Mouse (Mus musculus): ENCODE data around the gene Ercc5.

The Ercc5 gene

GRCm38 (mm10) chr1:44147563-44148381, at the start of gene Ercc5:
Ercc5 (plus strand) TSS chr1:44147744.
- peak; percentile 94 for DNase-seq (ENCODE audit: low read depth)

- DNase-seq (ENCODE audit: low read depth), result peak; percentile 87
Measured at GRCm38 (mm10) chr1:44101448-44102225, 45.9 kb upstream of the Ercc5 start.

GRCm38 (mm10) chr1:44102259-44102717, 45.3 kb upstream of the Ercc5 start, which contains the start of gene Tex30:
Tex30 (minus strand) TSS chr1:44102441.
- peak; percentile 96 for DNase-seq (ENCODE audit: low read depth)

- peak; percentile 39 for DNase-seq (ENCODE audit: low read depth)
Measured at GRCm38 (mm10) chr1:44102939-44103338, 44.6 kb upstream of the Ercc5 start.

GRCm38 (mm10) chr1:44117571-44117970, 30.0 kb upstream of the Ercc5 start:
- no peak for DNase-seq (ENCODE audit: low read depth)

GRCm38 (mm10) chr1:44118239-44119054, 29.1 kb upstream of the Ercc5 start, which contains the start of the genes Kdelc1 and Bivm:
Kdelc1 (minus strand) TSS chr1:44118808.
Bivm (plus strand) TSS chr1:44118957.
- DNase-seq (ENCODE audit: low read depth), result peak; percentile 85

GRCm38 (mm10) chr1:44119201-44120073, 28.1 kb upstream of the Ercc5 start:
- DNase-seq (ENCODE audit: low read depth), result peak; percentile 76

- DNase-seq (ENCODE audit: low read depth), result no peak
Measured at GRCm38 (mm10) chr1:44120074-44120406, 27.5 kb upstream of the Ercc5 start.

GRCm38 (mm10) chr1:44122256-44122655, 25.3 kb upstream of the Ercc5 start:
- DNase-seq (ENCODE audit: low read depth), result peak; percentile 67

- no peak for DNase-seq (ENCODE audit: low read depth)
Measured at GRCm38 (mm10) chr1:44125590-44125989, 22.0 kb upstream of the Ercc5 start.

- no peak for DNase-seq (ENCODE audit: low read depth)
Measured at GRCm38 (mm10) chr1:44129929-44130581, 17.5 kb upstream of the Ercc5 start.

- DNase-seq (ENCODE audit: low read depth), result no peak
Measured at GRCm38 (mm10) chr1:44140232-44140631, 7.3 kb upstream of the Ercc5 start.

- no peak for DNase-seq (ENCODE audit: low read depth)
Measured at GRCm38 (mm10) chr1:44142747-44143146, 4.8 kb upstream of the Ercc5 start.

GRCm38 (mm10) chr1:44148706-44149105, 1.2 kb downstream of the Ercc5 start:
- DNase-seq (ENCODE audit: low read depth), result peak; percentile 49

- DNase-seq (ENCODE audit: low read depth), result peak; percentile 72
Measured at GRCm38 (mm10) chr1:44155287-44155686, 7.7 kb downstream of the Ercc5 start.

- DNase-seq (ENCODE audit: low read depth), result no peak
Measured at GRCm38 (mm10) chr1:44158317-44158716, 10.8 kb downstream of the Ercc5 start.

GRCm38 (mm10) chr1:44161818-44162217, 14.3 kb downstream of the Ercc5 start:
- DNase-seq (ENCODE audit: low read depth), result no peak

GRCm38 (mm10) chr1:44162389-44162788, 14.8 kb downstream of the Ercc5 start:
- DNase-seq (ENCODE audit: low read depth), result no peak

- DNase-seq (ENCODE audit: low read depth), result no peak
Measured at GRCm38 (mm10) chr1:44167859-44168383, 20.4 kb downstream of the Ercc5 start.

- DNase-seq (ENCODE audit: low read depth), result no peak
Measured at GRCm38 (mm10) chr1:44172656-44173055, 25.1 kb downstream of the Ercc5 start.

All from induced T-regulatory cell, adult 2 months (primary cell).